Mouse (Mus musculus) MEL (cell line): ENCODE results near the gene Rps6kc1. TPM values are rescaled to one million over a fixed set of nuclear protein-coding genes. Genes with fewer than 3 reads are reported as not detected.

Experiments used
- DNase-seq: peaks from one replicate; pipeline ENCODE4 v3.0.0; 2011; ENCODE audit warnings: low read depth, low spot score
- H3K27ac ChIP-seq: 2 replicates; pipeline ENCODE4 v1.5.1; 2012; ENCODE audit warnings: low read depth, mild to moderate bottlenecking, control low read depth, low read length, moderate library complexity; ENCODE audit not compliant: control insufficient read depth
- H3K27me3 ChIP-seq, 2 experiments: fragments of 150-350 bp in 1 of 2; sonication (generic) in 1 of 2; 2 replicates each; pipeline ENCODE4 v1.6.1; 2012; ENCODE audit warnings: low read length in 2 of 2, mild to moderate bottlenecking in 2 of 2, improper control_type of control experiment in 1 of 2, moderate library complexity in 1 of 2; ENCODE audit not compliant: insufficient read depth in 2 of 2, control insufficient read depth in 1 of 2
- H3K36me3 ChIP-seq, 2 experiments: 2 replicates each; pipeline ENCODE4 v1.6.1; 2012 to 2014; ENCODE audit warnings: low read length in 2 of 2, improper control_type of control experiment in 1 of 2, inconsistent platforms in 1 of 2, mild to moderate bottlenecking in 1 of 2; ENCODE audit not compliant: insufficient read depth in 2 of 2, control insufficient read depth in 1 of 2
- H3K4me1 ChIP-seq, 2 experiments: fragments of 150-350 bp in 1 of 2; sonication (generic) in 1 of 2; 2 replicates each; pipeline ENCODE4 v1.6.1; 2012; ENCODE audit warnings: low read length in 2 of 2, improper control_type of control experiment in 1 of 2, mild to moderate bottlenecking in 1 of 2; ENCODE audit not compliant: insufficient read depth in 2 of 2, control insufficient read depth in 1 of 2
- H3K4me3 ChIP-seq, 2 experiments: fragments of 150-350 bp in 1 of 2; sonication (generic) in 1 of 2; 2 replicates each; pipeline ENCODE4 v1.5.1; 2012; ENCODE audit warnings: low read depth in 2 of 2, low read length in 2 of 2, mild to moderate bottlenecking in 2 of 2, moderate library complexity in 2 of 2, control low read depth in 1 of 2, improper control_type of control experiment in 1 of 2; ENCODE audit not compliant: control insufficient read depth in 1 of 2, insufficient read depth in 1 of 2
- H3K79me2 ChIP-seq: 2 replicates; pipeline ENCODE4 v1.6.1; 2012; ENCODE audit warnings: mild to moderate bottlenecking, low read length, moderate library complexity; ENCODE audit not compliant: control insufficient read depth, poor library complexity, insufficient read depth
- H3K9ac ChIP-seq: 2 replicates; pipeline ENCODE4 v1.6.1; 2012; ENCODE audit warnings: low read depth, mild to moderate bottlenecking, control low read depth, low read length, moderate library complexity; ENCODE audit not compliant: control insufficient read depth, poor library complexity, severe bottlenecking
- H3K9me3 ChIP-seq: fragments of 150-350 bp; sonication (generic); replicated peaks from 2 replicates; pipeline ENCODE4 v1.6.1; 2012; ENCODE audit warnings: mild to moderate bottlenecking, low read length, improper control_type of control experiment, moderate library complexity; ENCODE audit not compliant: insufficient read depth
- BHLHE40 ChIP-seq: IDR thresholded peaks from 2 replicates; pipeline ENCODE4 v1.6.1; 2012; ENCODE audit warnings: low read depth, mild to moderate bottlenecking, inconsistent platforms, low read length, improper control_type of control experiment, borderline replicate concordance
- CHD1 ChIP-seq: IDR thresholded peaks from 2 replicates; pipeline ENCODE4 v1.6.1; 2012; ENCODE audit warnings: low read depth, mild to moderate bottlenecking, inconsistent platforms, low read length, improper control_type of control experiment
- CHD2 ChIP-seq: IDR thresholded peaks from 2 replicates; pipeline ENCODE4 v1.6.1; 2011; ENCODE audit warnings: low read length, improper control_type of control experiment
- CTCF ChIP-seq, 3 experiments: IDR thresholded peaks in 2 of 3; conservative IDR thresholded peaks in 1 of 3; 2 replicates each; pipeline ENCODE4 v1.5.1; 2011 to 2012; ENCODE audit warnings: low read length in 3 of 3, low read depth in 2 of 3, mild to moderate bottlenecking in 2 of 3, improper control_type of control experiment in 1 of 3, inconsistent platforms in 1 of 3, mixed read lengths in 1 of 3, moderate library complexity in 1 of 3; ENCODE audit not compliant: control insufficient read depth in 1 of 3, insufficient read depth in 1 of 3, poor library complexity in 1 of 3, severe bottlenecking in 1 of 3
- ELF1 ChIP-seq: IDR thresholded peaks from 2 replicates; pipeline ENCODE4 v1.6.1; 2014; ENCODE audit warnings: low read depth, mild to moderate bottlenecking, inconsistent platforms, low read length, improper control_type of control experiment, moderate library complexity
- EP300 ChIP-seq, 2 experiments: IDR thresholded peaks; 2 replicates each; pipeline ENCODE4 v1.6.1; 2011; ENCODE audit warnings: improper control_type of control experiment in 2 of 2, low read length in 2 of 2, low read depth in 1 of 2, mild to moderate bottlenecking in 1 of 2
- ETS1 ChIP-seq: IDR thresholded peaks from 2 replicates; pipeline ENCODE4 v1.6.1; 2012; ENCODE audit warnings: low read depth, mild to moderate bottlenecking, inconsistent platforms, low read length, improper control_type of control experiment, moderate library complexity
- GABPA ChIP-seq: IDR thresholded peaks from 2 replicates; pipeline ENCODE4 v1.6.1; 2012; ENCODE audit warnings: low read depth, mild to moderate bottlenecking, inconsistent platforms, low read length, improper control_type of control experiment, moderate library complexity
- HCFC1 ChIP-seq: IDR thresholded peaks from 2 replicates; pipeline ENCODE4 v1.6.1; 2012; ENCODE audit warnings: low read depth, mild to moderate bottlenecking, inconsistent platforms, low read length, improper control_type of control experiment, moderate library complexity
- JUND ChIP-seq: IDR thresholded peaks from 2 replicates; pipeline ENCODE4 v1.6.1; 2011; ENCODE audit warnings: low read depth, mild to moderate bottlenecking, improper control_type of control experiment, low read length
- KAT2A ChIP-seq: conservative IDR thresholded peaks from 2 replicates; pipeline ENCODE4 v1.6.1; 2012; ENCODE audit warnings: low read depth, low read length, improper control_type of control experiment, inconsistent platforms
- MAFK ChIP-seq: IDR thresholded peaks from 2 replicates; pipeline ENCODE4 v1.6.1; 2011; ENCODE audit warnings: low read depth, mild to moderate bottlenecking, low read length, improper control_type of control experiment, borderline replicate concordance
- MAX ChIP-seq: IDR thresholded peaks from 2 replicates; pipeline ENCODE4 v1.6.1; 2011; ENCODE audit warnings: low read length, improper control_type of control experiment
- MAZ ChIP-seq: IDR thresholded peaks from 2 replicates; pipeline ENCODE4 v1.6.1; 2012; ENCODE audit warnings: low read depth, mild to moderate bottlenecking, inconsistent platforms, low read length, improper control_type of control experiment
- MEF2A ChIP-seq: IDR thresholded peaks from 2 replicates; pipeline ENCODE4 v1.6.1; 2014; ENCODE audit warnings: low read depth, mild to moderate bottlenecking, inconsistent platforms, low read length, improper control_type of control experiment; ENCODE audit not compliant: poor library complexity, insufficient replicate concordance, severe bottlenecking; ENCODE audit errors: extremely low read depth
- MXI1 ChIP-seq: IDR thresholded peaks from 2 replicates; pipeline ENCODE4 v1.6.1; 2011; ENCODE audit warnings: mild to moderate bottlenecking, low read depth, low read length, improper control_type of control experiment
- MYB ChIP-seq: IDR thresholded peaks from 2 replicates; pipeline ENCODE4 v1.6.1; 2011; ENCODE audit warnings: mild to moderate bottlenecking, low read depth, low read length, improper control_type of control experiment
- NELFE ChIP-seq: IDR thresholded peaks from 2 replicates; pipeline ENCODE4 v1.6.1; 2011; ENCODE audit warnings: low read depth, low read length, improper control_type of control experiment
- NRF1 ChIP-seq: IDR thresholded peaks from 2 replicates; pipeline ENCODE4 v1.6.1; 2014; ENCODE audit warnings: low read depth, mild to moderate bottlenecking, inconsistent platforms, low read length, improper control_type of control experiment, moderate library complexity; ENCODE audit not compliant: poor library complexity, insufficient read depth, severe bottlenecking
- POLR2A ChIP-seq, 2 experiments: IDR thresholded peaks; 2 replicates each; pipeline ENCODE4 v1.6.1; 2011 to 2012; ENCODE audit warnings: low read length in 2 of 2, mild to moderate bottlenecking in 2 of 2, control low read depth in 1 of 2, improper control_type of control experiment in 1 of 2, low read depth in 1 of 2, moderate library complexity in 1 of 2; ENCODE audit not compliant: control insufficient read depth in 1 of 2, insufficient read depth in 1 of 2, poor library complexity in 1 of 2
- POLR2AphosphoS5 ChIP-seq: IDR thresholded peaks from 2 replicates; pipeline ENCODE4 v1.6.1; 2012; ENCODE audit warnings: low read depth, borderline replicate concordance, mild to moderate bottlenecking, inconsistent platforms, low read length, moderate library complexity, mixed read lengths
- RAD21 ChIP-seq: IDR thresholded peaks from 2 replicates; pipeline ENCODE4 v1.6.1; 2011; ENCODE audit warnings: mild to moderate bottlenecking, low read depth, low read length, improper control_type of control experiment
- SIN3A ChIP-seq: IDR thresholded peaks from 2 replicates; pipeline ENCODE4 v1.6.1; 2012; ENCODE audit warnings: low read length, improper control_type of control experiment, inconsistent platforms
- SMC3 ChIP-seq: IDR thresholded peaks from 2 replicates; pipeline ENCODE4 v1.6.1; 2011; ENCODE audit warnings: low read depth, low read length, improper control_type of control experiment
- USF2 ChIP-seq, 2 experiments: IDR thresholded peaks; 2 replicates each; pipeline ENCODE4 v1.6.1; 2011 to 2012; ENCODE audit warnings: improper control_type of control experiment in 2 of 2, low read length in 2 of 2, borderline replicate concordance in 1 of 2, inconsistent platforms in 1 of 2, low read depth in 1 of 2, mild to moderate bottlenecking in 1 of 2; ENCODE audit not compliant: insufficient read depth in 1 of 2
- ZC3H11A ChIP-seq: IDR thresholded peaks from 2 replicates; pipeline ENCODE4 v1.6.1; 2012; ENCODE audit warnings: low read depth, mild to moderate bottlenecking, inconsistent platforms, low read length, improper control_type of control experiment
- ZKSCAN1 ChIP-seq: IDR thresholded peaks from 2 replicates; pipeline ENCODE4 v1.6.1; 2012; ENCODE audit warnings: low read depth, mild to moderate bottlenecking, inconsistent platforms, low read length, improper control_type of control experiment, moderate library complexity
- ZMIZ1 ChIP-seq: IDR thresholded peaks from 2 replicates; pipeline ENCODE4 v1.6.1; 2012; ENCODE audit warnings: low read depth, mild to moderate bottlenecking, inconsistent platforms, low read length, improper control_type of control experiment, moderate library complexity
- polyA plus RNA-seq, 2 experiments: library from polyadenylated mRNA; stranded (reverse) in 1 of 2; unstranded in 1 of 2; fragments of >175 nt in 1 of 2; fragments of >200 nt in 1 of 2; gene quantifications; 2 replicates each; pipeline versions ENCODE4 v1.2.1 to v1.2.4; 2012; ENCODE audit warnings: low replicate concordance in 2 of 2, low read depth in 1 of 2; ENCODE audit not compliant: insufficient read length in 2 of 2, insufficient read depth in 1 of 2, missing spikeins in 1 of 2
- total RNA-seq: library from RNA; depleted of rRNA; stranded (reverse); fragments of 300-350 nt; gene quantifications from 2 replicates; pipeline ENCODE4 v1.2.3, GENCODE M21; 2012

Gene Rps6kc1
- total and polyA plus RNA-seq, 3 experiments, result 26.2 to 26.5 TPM; not detected in 1

GRCm38 (mm10) chr1:190881422-190881821, 30.1 kb downstream of the Rps6kc1 start:
- Histone ChIP-seq H3K79me2 (no peaks in the 10 kb centered on the region), H3K4me1 (no peaks in the 10 kb centered on the region), H3K27me3 (no peaks in the 10 kb centered on the region), H3K36me3 (peaks cover 0 to 5% of the 10 kb centered on the region in 2 experiments; a peak in 2 of 4 replicates), H3K4me3 (no peak overlapping the region), H3K27ac (no peak overlapping the region), H3K9ac (no peak overlapping the region), H3K9me3 (no peaks in the 10 kb centered on the region)
- peak; percentile 85 for DNase-seq
- TF ChIP-seq GABPA (no peak), NRF1 (no peak), NELFE (no peak), RAD21 (peak; percentile 61), MAZ (no peak), BHLHE40 (no peak), MEF2A (no peak), SIN3A (no peak), CTCF (IDR thresholded peaks at IDR 0.05 in 2 of 3, conservative IDR thresholded peaks at IDR 0.05 in 1 of 3; ENCODE audit: control insufficient read depth in 1 of 3, insufficient read depth in 1 of 3, low read depth in 2 of 3, low read length in 3 of 3, poor library complexity in 1 of 3, severe bottlenecking in 1 of 3) (peak; percentile 63 to 75 (median 70)), MXI1 (no peak), SMC3 (peak; percentile 77), JUND (no peak), EP300 (IDR thresholded peaks at IDR 0.05; ENCODE audit: low read depth in 1 of 2, low read length in 2 of 2) (no peak), ZC3H11A (peak; percentile 32; the same call in 1 of the 2 replicates), CHD2 (no peak)

GRCm38 (mm10) chr1:190880638-190881037, 30.9 kb downstream of the Rps6kc1 start:
- H3K4me1 ChIP-seq, result no peaks in the 10 kb centered on the region; a peak in 1 of 4 replicates
- H3K27me3 ChIP-seq, result no peaks in the 10 kb centered on the region
- no peak for TF ChIP-seq POLR2AphosphoS5
- TF ChIP-seq CHD1, result no peak
- no peak for TF ChIP-seq ETS1
- TF ChIP-seq USF2 (IDR thresholded peaks at IDR 0.05; ENCODE audit: borderline replicate concordance in 1 of 2, insufficient read depth in 1 of 2, low read depth in 1 of 2, low read length in 2 of 2), result no peak
- no peak for TF ChIP-seq MAX
- TF ChIP-seq HCFC1, result no peak
- no peak for TF ChIP-seq ELF1
- TF ChIP-seq ZKSCAN1, result no peak
- TF ChIP-seq ZMIZ1, result no peak
- no peak for TF ChIP-seq KAT2A
- no peak for TF ChIP-seq CHD2
- TF ChIP-seq MXI1, result no peak
- TF ChIP-seq POLR2A (IDR thresholded peaks at IDR 0.05; ENCODE audit: control insufficient read depth in 1 of 2, insufficient read depth in 1 of 2, low read depth in 1 of 2, low read length in 2 of 2, poor library complexity in 1 of 2), result no peak
- no peak for TF ChIP-seq GABPA
- TF ChIP-seq MAFK, result no peak
- no peak for TF ChIP-seq MYB
- TF ChIP-seq ZC3H11A, result no peak
- H3K9ac ChIP-seq, result no peak overlapping the region
- H3K27ac ChIP-seq, result no peak overlapping the region
- no peak overlapping the region for H3K4me3 ChIP-seq
- H3K9me3 ChIP-seq, result no peaks in the 10 kb centered on the region
- H3K79me2 ChIP-seq, result no peaks in the 10 kb centered on the region
- no peak for DNase-seq
- H3K36me3 ChIP-seq, result peaks cover 0 to 5% of the 10 kb centered on the region in 2 experiments; a peak in 3 of 4 replicates
